Mouse (Mus musculus): ENCODE data around the gene Uhrf1bp1l. TPM values are rescaled to one million over a fixed set of nuclear protein-coding genes. Genes with fewer than 3 reads are reported as not detected.

The Uhrf1bp1l gene
- 49.9 TPM for polyA plus RNA-seq (2017; shearing (Covaris generic))

DNA sequence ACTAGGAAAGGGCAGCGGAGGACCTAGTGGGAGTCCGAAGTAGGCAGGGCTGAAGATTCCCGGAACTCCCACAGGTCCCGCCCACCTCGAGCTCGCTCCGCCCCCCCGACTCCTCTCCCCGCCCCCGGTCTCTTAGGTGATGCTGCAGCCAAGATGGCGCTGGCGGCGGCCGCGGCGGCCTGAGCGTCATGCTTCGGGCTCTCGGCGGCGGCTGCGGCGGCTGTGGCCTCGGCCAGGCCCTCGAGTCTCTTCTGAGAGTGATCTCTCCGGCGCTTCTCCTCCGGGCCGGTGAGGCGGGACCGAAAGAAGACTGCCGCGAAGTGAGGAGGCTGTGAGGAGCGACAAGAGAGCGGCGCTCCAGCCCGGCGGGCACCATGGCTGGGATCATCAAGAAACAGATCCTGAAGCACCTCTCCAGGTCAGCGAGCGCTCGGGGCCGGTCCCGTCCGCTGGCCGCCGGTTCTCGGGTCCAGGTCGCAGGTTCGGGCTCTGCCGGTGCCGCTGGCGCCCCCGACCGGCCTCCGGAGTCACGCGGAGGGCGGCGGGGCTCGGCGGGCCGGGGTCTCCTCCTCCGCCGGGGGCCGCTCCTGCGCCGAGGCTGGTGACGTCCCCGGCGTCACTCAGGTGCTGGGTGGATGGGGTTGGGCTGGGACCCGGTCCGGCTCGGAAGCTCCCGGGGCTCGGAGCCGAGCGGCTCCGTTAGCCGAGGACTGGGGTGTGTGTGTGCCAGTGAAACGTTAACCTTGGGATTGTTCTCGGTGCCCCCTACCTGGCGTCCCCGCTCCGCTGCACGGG is at the start of gene Uhrf1bp1l:
TSS of gene Uhrf1bp1l (plus strand) at position 121 of the 795 bp plus-strand sequence.

DNA sequence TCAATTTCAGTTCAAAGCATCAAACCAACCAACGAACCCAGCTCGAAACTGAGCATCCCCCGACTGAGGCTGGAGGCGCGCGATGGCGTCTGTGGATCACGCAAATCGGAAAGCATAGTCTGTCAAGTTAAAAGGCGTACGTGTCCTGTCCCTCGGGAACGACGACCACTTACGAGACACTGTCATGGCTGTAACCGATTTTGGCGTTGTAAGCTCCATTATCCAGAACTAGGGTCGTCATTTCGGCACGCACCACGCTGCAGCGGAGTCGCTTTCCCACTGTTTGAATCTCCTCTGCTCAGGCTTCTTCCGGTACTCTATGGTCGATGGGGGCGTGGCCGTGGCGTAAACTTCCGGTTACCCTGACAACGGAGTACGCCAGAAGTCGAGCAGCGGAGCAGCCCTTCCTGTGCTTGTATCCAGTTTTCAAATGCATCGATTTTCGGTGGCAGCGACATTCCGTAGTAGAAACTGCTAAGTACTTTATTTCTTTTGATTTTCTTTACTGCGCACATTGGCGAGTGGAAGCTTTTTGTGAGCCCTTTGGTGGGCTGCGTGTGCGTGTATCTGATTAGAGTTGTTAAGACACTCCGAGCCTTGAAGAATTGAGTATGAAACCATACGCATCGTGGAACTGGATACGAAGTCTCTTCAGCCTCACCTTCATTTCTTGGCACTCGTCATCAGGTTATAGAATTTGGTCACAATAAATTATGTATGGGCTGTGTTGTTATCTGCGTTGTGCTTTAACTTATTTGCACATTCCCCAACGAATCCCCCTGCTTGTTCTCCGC is 12.6 kb upstream of the Uhrf1bp1l start, which contains the start of gene Actr6:
TSS of gene Actr6 (minus strand) at position 295 of the 794 bp plus-strand sequence.

Other genes starting within 250 kb of the Uhrf1bp1l start
- gene Nr1h4, start 211.4 kb upstream of the Uhrf1bp1l start, polyA plus RNA-seq (2017; shearing (Covaris generic)), result not detected
- not detected for gene Slc17a8, start 123.7 kb upstream of the Uhrf1bp1l start, polyA plus RNA-seq (2017; shearing (Covaris generic))
- gene Scyl2, start 58.7 kb upstream of the Uhrf1bp1l start, polyA plus RNA-seq (2017; shearing (Covaris generic)), result 35.2 TPM
- gene Actr6, start 12.7 kb upstream of the Uhrf1bp1l start, polyA plus RNA-seq (2017; shearing (Covaris generic)), result 30.3 TPM
- gene Anks1b, start 128.5 kb downstream of the Uhrf1bp1l start, polyA plus RNA-seq (2017; shearing (Covaris generic)), result not detected

Measured in naive thymus-derived CD4-positive, alpha-beta T cell, adult 5 months (primary cell).